Mouse (Mus musculus) lung, embryonic 16.5 days (tissue): ENCODE data around the gene Prrt4. TPM values are rescaled to one million over a fixed set of nuclear protein-coding genes. Genes with fewer than 3 reads are reported as not detected.

Experiments used
- ATAC-seq: fragments of 200-750 bp; cut with Nextera tagmentation; 2 replicates; pipeline ENCODE4 v1.8.0; 2017; ENCODE audit warnings: low read depth, mild to moderate bottlenecking, moderate library complexity
- H3K27ac ChIP-seq: fragments of 300-500 bp; sonication (generic); 2 replicates; pipeline ENCODE4 v1.5.1; 2014; ENCODE audit warnings: mild to moderate bottlenecking, control low read depth, low read length
- H3K27me3 ChIP-seq: fragments of 300-500 bp; sonication (generic); 2 replicates; pipeline ENCODE4 v1.6.1; 2014; ENCODE audit warnings: low read depth, low read length, mixed read lengths; ENCODE audit not compliant: control insufficient read depth, insufficient read depth
- H3K36me3 ChIP-seq: fragments of 300-500 bp; sonication (generic); 2 replicates; pipeline ENCODE4 v1.6.1; 2014; ENCODE audit warnings: low read length; ENCODE audit not compliant: control insufficient read depth, insufficient read depth
- H3K4me1 ChIP-seq: fragments of 300-500 bp; sonication (generic); replicated peaks from 2 replicates; pipeline ENCODE4 v1.6.1; 2014; ENCODE audit warnings: low read length, mixed read lengths; ENCODE audit not compliant: control insufficient read depth, insufficient read depth
- H3K4me2 ChIP-seq: fragments of 300-500 bp; sonication (generic); 2 replicates; pipeline ENCODE4 v1.6.1; 2014; ENCODE audit warnings: low read depth, low read length, control low read depth
- H3K4me3 ChIP-seq: fragments of 300-500 bp; sonication (generic); 2 replicates; pipeline ENCODE4 v1.5.1; 2014; ENCODE audit warnings: mild to moderate bottlenecking, low read length, control low read depth
- H3K9ac ChIP-seq: fragments of 300-500 bp; sonication (generic); 2 replicates; pipeline ENCODE4 v1.6.1; 2014; ENCODE audit warnings: low read length, control low read depth
- H3K9me3 ChIP-seq: fragments of 300-500 bp; sonication (generic); 2 replicates; pipeline ENCODE4 v1.6.1; 2016; ENCODE audit warnings: low read length; ENCODE audit not compliant: control insufficient read depth
- WGBS: fragments of 180-500 bp; shearing (Covaris S2); extraction: QIAGEN DNeasy Blood & Tissue Kit; methylation state at CpG from one replicate; pipeline ENCODE4 v1.1.7; 2014; 5-methylcytosine and 5-hydroxymethylcytosine counted together
- microRNA-seq: library from miRNA; unstranded; fragments of <30 nt; microRNA quantifications from one replicate; pipeline ENCODE4, GENCODE M21; 2016
- polyA plus RNA-seq: library from polyadenylated mRNA; unstranded; fragments of >200 nt; fragmentation: Nextera tagmentation; extraction: Ambion mirVana; gene quantifications from 2 replicates; pipeline ENCODE4 v1.2.1, GENCODE M21; 2015

Prrt4 gene
- polyA plus RNA-seq, 1 experiment from 2014 or later: 0.30 TPM

GRCm38 (mm10) chr6:29144971-29145370 lies 34.4 kb downstream of the Prrt4 start:
- Histone ChIP-seq H3K4me2 (no peak overlapping the region), H3K4me1 (no peaks in the 10 kb centered on the region)

GRCm38 (mm10) chr6:29143608-29144007 lies 35.8 kb downstream of the Prrt4 start:
- no peak overlapping the region for H3K4me3 ChIP-seq
- H3K9ac ChIP-seq: no peak overlapping the region
- no peaks in the 10 kb centered on the region for H3K9me3 ChIP-seq
- ATAC-seq: no peak
- WGBS: 36% methylated on average over 5 of the region's 5 CpGs
- H3K36me3 ChIP-seq: peaks cover 11% of the 10 kb centered on the region
- H3K4me2 ChIP-seq: no peak overlapping the region
- H3K27me3 ChIP-seq: no peaks in the 10 kb centered on the region
- H3K27ac ChIP-seq: no peak overlapping the region
- H3K4me1 ChIP-seq: no peaks in the 10 kb centered on the region

More at GRCm38 (mm10) chr6:29144971-29145370, 34.4 kb downstream of the Prrt4 start:
- Histone ChIP-seq H3K9me3 (no peaks in the 10 kb centered on the region), H3K9ac (no peak overlapping the region), H3K27ac (no peak overlapping the region), H3K27me3 (no peaks in the 10 kb centered on the region), H3K4me3 (no peak overlapping the region), H3K36me3 (peaks cover 6% of the 10 kb centered on the region; the same call in 1 of the 2 replicates)
- no peak for ATAC-seq
- 76% methylated on average over 3 of the region's 3 CpGs for WGBS

GRCm38 (mm10) chr6:29137441-29137840 lies 41.9 kb downstream of the Prrt4 start:
- H3K4me3 ChIP-seq: no peak overlapping the region
- no peak overlapping the region for H3K4me2 ChIP-seq
- H3K27me3 ChIP-seq: no peaks in the 10 kb centered on the region
- no peak for ATAC-seq
- H3K9me3 ChIP-seq: no peaks in the 10 kb centered on the region
- H3K4me1 ChIP-seq: no peaks in the 10 kb centered on the region
- no peak overlapping the region for H3K27ac ChIP-seq
- peaks cover 32% of the 10 kb centered on the region for H3K36me3 ChIP-seq
- WGBS: 94% methylated on average over 9 of the region's 9 CpGs
- no peak overlapping the region for H3K9ac ChIP-seq

GRCm38 (mm10) chr6:29133100-29133499 lies 46.3 kb downstream of the Prrt4 start:
- Histone ChIP-seq H3K4me1 (no peaks in the 10 kb centered on the region), H3K9ac (no peak overlapping the region), H3K27me3 (no peaks in the 10 kb centered on the region), H3K4me2 (no peak overlapping the region), H3K4me3 (no peak overlapping the region), H3K36me3 (peaks cover 35% of the 10 kb centered on the region), H3K9me3 (no peaks in the 10 kb centered on the region), H3K27ac (no peak overlapping the region)
- no peak for ATAC-seq
- WGBS: 90% methylated on average over 9 of the region's 9 CpGs

- no peak overlapping the region for H3K4me2 ChIP-seq
These were observed 52.4 kb downstream of the Prrt4 start for GRCm38 (mm10) chr6:29126878-29127426.

GRCm38 (mm10) chr6:29119990-29120389 lies 59.4 kb downstream of the Prrt4 start:
- H3K27ac ChIP-seq: no peak overlapping the region
- H3K9me3 ChIP-seq: no peaks in the 10 kb centered on the region
- 82% methylated on average over 13 of the region's 13 CpGs for WGBS
- H3K4me2 ChIP-seq: no peak overlapping the region
- H3K9ac ChIP-seq: no peak overlapping the region
- ATAC-seq: no peak
- H3K36me3 ChIP-seq: peaks cover 6% of the 10 kb centered on the region; the same call in 1 of the 2 replicates
- no peak overlapping the region for H3K4me3 ChIP-seq
- peaks cover 5% of the 10 kb centered on the region; the same call in 1 of the 2 replicates for H3K4me1 ChIP-seq
- no peaks in the 10 kb centered on the region for H3K27me3 ChIP-seq

More at GRCm38 (mm10) chr6:29126878-29127426, 52.4 kb downstream of the Prrt4 start:
- no peaks in the 10 kb centered on the region for H3K9me3 ChIP-seq
- H3K4me3 ChIP-seq: no peak overlapping the region
- ATAC-seq: no peak
- no peaks in the 10 kb centered on the region for H3K4me1 ChIP-seq
- no peak overlapping the region for H3K27ac ChIP-seq
- H3K9ac ChIP-seq: no peak overlapping the region
- peaks cover 32% of the 10 kb centered on the region for H3K36me3 ChIP-seq
- WGBS: 91% methylated on average over 7 of the region's 7 CpGs
- H3K27me3 ChIP-seq: no peaks in the 10 kb centered on the region

Small RNAs within 50 kb of the gene (microRNA-seq; reads per million reads assigned to microRNA genes)
- gene Gm24303: not detected

Other genes with a start within 250 kb of the Prrt4 start
- not detected in 2 replicates for gene Lep, start 119.4 kb downstream of the Prrt4 start, polyA plus RNA-seq
- 32.9 and 33.5 TPM in 2 replicates for gene Rbm28, start 14.6 kb downstream of the Prrt4 start, polyA plus RNA-seq
- gene Impdh1, start 36.8 kb upstream of the Prrt4 start, polyA plus RNA-seq: 42.7 and 45.7 TPM in 2 replicates
- gene Hilpda, start 92.9 kb upstream of the Prrt4 start, polyA plus RNA-seq: 41.7 and 44.2 TPM in 2 replicates
- gene Fam71f2, start 100.0 kb upstream of the Prrt4 start, polyA plus RNA-seq: 0.51 and 0.57 TPM in 2 replicates
- not detected in 2 replicates for gene Fam71f1, start 139.6 kb upstream of the Prrt4 start, polyA plus RNA-seq
- 442 and 447 TPM in 2 replicates for gene Calu, start 168.5 kb upstream of the Prrt4 start, polyA plus RNA-seq
- gene Opn1sw, start 208.9 kb upstream of the Prrt4 start, polyA plus RNA-seq: 0.35 and 0.48 TPM in 2 replicates
- gene Ccdc136, start 216.7 kb upstream of the Prrt4 start, polyA plus RNA-seq: 12.8 and 13.8 TPM in 2 replicates